Mouse (Mus musculus): Measurements from ENCODE around the gene Ltbp4.

The Ltbp4 gene

DNA sequence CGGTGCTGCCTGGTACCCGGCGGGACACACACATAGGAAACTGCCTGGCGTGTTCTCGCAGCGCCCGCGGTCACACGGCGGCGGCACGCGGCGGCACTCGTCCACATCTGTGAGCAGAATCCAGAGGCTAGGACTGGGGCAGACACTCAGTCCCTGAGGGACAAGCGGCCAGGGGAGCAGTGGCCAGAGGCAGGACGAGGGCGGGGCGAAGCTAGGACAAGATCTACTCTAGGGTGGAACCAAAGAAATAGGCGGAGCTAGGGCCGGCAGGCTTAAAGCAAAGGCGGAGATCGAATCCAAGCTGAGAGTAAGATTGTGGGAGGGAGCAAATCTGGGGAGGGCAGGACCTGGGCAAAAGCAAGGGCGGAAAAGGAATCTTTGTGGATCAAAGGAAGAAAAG, 11.8 kb downstream of the Ltbp4 start:
- DNase-seq, result no peak

DNA sequence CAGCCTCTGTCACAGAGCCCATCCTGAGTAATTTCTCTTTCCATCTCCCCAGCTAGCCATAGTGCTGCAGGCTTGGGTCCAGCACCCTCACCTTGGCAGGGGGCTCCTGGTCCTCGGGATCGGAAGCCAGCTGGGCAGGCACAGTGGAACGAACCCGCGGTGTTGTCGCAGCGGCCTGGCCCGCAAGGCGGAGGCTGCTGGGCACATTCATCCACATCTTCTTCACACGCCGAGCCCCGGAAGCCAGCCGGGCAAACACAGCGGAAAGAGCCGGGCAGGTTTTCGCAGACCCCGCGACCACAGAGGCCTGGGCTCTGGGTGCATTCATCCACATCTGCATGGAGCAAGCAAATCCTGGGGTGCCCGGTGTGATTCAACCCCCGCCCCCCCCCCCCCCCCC, 12.6 kb downstream of the Ltbp4 start:
- DNase-seq, result no peak

DNA sequence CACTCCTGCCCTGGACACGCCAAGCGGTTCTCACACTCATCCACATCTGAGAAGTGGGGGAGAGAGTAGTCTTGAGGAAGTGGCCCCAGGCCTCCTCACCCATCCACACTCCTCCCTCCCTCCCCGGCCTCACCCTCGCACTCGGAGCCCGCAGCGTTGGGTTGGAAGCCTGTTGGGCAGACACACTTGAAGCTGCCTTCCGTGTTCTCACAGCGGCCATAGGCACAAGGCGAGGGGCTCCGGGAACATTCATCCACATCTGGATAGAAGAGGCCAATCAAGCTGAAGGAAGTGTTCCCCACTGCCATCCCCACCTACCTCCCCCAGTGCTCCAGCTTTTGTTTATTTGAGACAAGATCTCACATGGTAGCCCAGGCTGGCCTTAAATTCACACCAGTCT, 13.3 kb downstream of the Ltbp4 start:
- no peak for DNase-seq

DNA sequence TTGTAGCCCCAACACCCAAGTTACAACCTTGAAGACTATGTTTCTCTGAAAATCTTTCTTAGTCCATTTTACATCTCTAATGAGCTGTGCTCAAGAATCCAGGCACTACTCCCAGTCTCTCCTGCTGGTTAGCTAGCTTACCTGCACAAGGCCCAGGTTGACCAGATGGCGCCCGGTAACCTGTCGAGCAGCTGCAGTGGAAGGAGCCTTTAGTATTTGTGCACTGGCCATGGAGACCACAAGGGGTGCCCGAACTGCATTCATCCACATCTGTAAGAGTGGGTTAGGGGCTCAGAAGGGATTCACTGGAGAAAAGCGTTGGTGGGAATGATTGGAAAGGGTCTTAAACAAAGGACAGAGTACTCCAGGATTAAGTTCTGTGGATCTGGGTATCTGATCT, 14.5 kb downstream of the Ltbp4 start:
- DNase-seq, result no peak

DNA sequence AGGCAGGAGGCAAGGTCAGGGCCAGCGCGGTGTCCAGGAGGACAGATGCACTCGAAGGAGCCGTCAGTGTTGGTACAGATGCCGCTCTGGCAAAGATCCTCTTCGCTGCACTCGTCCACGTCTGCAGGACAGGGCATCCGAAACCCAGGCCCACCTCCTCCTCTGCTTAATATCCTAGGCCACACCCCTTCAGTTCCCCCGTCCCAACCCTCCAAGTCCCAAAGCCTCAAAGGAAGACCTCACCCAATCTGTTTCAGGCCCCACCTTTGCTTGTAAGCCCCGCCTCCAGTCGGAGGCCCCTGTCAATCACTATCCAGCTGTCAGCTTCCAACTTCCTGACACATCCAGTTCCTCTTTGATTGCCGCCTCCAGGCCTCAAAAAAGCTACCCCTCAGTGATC, 15.2 kb downstream of the Ltbp4 start:
- no peak for DNase-seq

DNA sequence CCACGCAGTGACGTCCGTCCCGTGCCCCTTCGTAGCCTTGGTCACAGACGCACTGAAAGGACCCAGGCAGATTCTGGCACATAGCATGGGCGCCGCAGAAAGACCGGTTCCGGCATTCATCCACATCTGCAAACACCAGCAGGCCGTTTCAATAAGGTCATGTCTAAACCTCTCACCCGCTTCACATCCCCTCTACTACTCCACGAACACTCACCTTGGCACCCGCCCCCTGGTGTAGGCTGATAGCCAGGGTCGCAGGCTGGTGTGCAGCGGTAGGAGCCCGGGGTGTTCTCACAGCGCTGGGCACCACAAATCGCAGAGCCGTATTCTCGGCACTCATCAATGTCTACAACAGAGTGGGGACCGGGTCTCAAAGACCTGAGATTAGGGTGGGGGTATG, 18.1 kb downstream of the Ltbp4 start:
- no peak for DNase-seq

DNA sequence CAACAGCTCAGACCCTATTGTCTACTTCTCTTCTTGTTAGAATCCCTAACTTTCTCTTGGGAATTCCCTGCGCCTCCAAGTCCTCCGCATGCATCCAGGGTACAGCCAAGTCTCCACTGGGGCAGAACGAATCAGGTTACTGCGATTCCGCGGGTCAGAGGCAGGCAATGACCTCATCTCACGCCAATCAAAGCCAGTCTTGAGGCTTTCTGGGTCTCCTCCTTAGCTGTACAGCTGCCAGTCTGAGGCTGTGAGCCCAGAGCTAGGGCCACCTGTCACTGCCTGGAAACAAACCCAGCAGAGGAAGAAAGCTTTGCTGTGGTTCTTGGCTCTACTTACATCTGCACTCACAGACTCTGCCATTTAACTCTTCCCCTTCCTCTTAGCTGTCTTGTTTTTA, 21.5 kb downstream of the Ltbp4 start:
- DNase-seq, result no peak

DNA sequence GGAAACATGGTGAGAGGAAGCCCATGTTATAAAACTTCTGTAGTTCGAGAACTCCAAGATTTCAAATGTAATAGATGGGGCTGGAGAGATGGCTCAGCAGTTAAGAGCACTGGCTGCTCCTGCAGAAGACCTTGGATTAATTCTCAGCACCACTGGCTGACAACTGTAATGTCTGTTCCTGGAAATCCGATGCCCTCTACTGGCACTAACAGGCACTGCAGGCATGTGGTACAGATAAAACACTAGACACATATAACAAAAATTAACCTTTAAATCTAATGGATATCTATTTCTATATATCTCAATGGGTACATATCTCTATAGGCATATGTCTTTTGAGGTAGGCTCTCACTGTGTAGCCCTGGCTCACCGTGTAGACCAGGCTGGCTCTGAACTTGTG, 23.1 kb downstream of the Ltbp4 start:
- no peak for DNase-seq

DNA sequence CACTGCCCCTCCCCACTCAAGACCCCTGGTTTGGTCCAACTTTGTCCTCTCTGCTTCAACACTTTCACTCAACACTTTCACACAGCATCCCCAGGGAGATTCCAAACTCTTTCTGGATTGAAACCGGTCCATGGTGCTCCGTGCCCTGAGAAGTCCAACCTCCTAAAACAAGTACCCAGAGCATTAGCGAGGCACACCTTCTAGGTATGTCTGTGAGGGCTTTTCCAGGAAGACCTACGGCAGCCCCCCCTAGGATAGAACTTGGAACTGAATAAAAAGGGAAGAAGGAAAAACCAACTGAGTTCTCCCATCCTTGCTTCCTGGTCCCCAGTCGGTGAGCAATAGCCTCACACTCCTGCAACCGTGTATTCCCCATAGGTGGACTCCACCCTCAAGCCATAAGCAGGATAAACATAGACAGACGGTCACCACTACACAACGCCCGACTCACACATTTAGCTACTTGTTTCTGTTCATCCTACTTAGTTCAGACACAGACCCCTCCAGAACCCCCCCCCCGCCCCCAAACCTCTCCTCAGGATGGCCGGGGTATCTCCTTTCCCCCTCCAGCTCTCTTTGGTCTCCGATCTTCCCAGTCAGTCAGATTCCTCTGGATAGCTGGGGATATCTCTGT, 25.7 kb downstream of the Ltbp4 start:
- no peak for DNase-seq

DNA sequence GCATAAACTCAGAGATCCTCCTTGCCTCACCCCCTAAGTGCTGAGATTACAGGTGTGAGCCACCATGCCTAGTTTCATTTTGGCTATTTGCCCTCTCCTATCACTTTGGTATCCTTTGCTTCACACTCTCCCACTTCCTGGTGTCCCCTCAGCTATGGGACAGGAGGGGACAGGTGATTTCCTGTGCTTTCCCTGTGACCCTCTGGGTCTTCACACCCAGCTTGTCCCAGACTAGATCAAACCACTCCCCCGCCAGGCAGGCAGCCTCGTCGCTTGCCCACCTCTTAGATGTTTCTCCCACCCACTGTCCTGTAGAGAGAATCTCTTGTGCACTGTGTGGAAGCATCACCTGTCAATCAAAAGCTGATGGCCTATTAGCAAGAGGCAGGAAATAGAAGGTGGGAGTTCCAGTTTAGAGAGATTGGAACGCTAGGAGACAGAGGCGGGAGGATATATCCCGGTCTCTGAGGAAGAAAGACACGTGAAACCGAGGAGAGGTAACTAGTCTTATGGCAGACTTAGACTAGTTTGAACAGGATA, 26.4 kb downstream of the Ltbp4 start:
- no peak for DNase-seq

DNA sequence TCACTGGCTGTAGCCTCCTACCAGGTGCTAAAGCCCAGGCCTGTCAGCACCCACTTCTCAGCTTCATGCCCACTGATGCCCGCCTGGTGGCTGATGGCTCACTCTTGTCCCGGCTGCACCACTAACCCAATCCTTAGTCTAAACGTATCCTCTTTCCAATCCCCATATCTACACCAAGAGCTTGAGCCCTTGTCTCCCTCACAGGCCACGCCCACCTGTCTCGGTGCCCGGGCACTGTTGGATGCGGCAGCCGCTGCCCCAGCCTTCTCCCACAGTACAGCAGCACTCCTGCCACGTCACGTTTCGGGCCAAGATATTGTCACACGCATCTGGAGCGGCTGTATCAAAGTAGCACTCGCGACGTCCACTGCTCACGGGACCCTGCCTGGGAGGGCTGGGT, 27.2 kb downstream of the Ltbp4 start:
- no peak for DNase-seq

DNA sequence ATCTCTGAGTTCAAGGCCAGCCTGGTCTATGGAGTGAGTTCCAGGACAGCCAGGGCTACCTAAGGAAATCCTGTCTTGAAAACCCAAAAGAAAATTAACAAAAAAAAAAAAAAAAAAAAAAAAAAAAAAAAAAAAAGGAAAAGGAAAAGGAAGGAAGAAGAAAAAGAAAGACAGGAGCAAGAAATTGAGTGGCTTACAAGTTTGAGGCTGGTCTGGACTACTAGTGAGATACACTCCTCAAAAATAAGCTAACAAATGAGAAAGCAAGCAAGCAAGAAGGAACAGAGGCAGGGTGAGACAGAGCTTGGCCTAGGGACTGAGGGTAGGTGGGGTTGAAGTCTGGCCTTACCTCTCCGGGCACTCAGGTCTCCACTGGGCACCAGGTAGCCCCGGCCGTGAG, 27.7 kb downstream of the Ltbp4 start:
- DNase-seq, result no peak

DNA sequence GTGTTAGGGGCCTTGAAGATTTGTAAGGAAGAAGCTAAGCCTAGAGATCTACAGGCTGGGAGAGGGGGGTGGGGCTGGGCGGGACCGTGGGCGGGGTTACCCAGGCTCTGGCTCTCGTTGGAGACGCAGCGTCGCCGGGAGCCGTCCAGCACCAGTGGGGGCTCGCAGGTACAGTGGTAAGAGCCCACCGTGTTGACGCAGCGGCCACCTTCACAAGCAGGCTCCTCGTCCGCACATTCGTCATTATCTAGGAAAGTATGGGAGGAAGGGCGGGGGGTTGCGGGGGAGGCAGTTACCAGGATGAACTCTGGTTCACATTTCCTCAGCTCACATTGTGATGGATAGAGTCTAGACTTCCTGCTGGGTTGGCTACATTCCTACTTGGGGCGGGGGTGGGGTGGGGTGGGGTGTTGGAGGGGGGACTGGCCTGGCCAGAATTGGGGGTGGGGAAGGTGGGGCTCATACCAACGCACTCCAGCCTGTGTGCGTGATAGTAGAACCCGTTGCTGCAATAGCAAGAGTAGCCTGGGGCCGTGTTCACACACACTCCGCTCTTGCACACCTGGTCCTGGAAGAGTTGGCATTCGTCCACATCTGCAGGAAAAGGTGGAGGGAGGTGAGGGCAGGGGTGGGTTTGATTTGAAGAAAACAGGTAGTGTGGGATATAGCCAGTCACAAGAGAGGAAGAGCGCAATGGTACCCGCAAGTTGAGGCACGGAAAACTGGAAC, 28.5 kb downstream of the Ltbp4 start:
- DNase-seq, result no peak

DNA sequence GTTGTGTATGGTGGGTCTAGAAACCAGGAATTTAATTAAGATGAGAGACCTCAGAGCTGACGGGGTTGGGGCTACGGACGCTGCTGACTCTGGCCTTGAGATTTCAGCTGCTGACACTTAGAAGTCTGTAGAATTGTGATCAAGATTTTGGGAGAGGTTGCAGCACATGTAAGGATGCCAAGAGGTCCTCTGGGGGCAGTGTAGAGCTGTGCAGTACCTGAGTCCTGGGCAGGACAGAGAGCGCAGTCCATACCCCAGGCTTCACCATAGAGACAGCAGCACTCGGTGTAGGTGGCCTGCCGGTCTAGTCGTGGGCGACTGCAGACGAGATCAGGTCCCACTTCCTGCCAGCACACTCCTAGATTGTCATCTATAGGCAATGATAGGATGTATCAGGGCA, 29.9 kb downstream of the Ltbp4 start:
- DNase-seq, result no peak

DNA sequence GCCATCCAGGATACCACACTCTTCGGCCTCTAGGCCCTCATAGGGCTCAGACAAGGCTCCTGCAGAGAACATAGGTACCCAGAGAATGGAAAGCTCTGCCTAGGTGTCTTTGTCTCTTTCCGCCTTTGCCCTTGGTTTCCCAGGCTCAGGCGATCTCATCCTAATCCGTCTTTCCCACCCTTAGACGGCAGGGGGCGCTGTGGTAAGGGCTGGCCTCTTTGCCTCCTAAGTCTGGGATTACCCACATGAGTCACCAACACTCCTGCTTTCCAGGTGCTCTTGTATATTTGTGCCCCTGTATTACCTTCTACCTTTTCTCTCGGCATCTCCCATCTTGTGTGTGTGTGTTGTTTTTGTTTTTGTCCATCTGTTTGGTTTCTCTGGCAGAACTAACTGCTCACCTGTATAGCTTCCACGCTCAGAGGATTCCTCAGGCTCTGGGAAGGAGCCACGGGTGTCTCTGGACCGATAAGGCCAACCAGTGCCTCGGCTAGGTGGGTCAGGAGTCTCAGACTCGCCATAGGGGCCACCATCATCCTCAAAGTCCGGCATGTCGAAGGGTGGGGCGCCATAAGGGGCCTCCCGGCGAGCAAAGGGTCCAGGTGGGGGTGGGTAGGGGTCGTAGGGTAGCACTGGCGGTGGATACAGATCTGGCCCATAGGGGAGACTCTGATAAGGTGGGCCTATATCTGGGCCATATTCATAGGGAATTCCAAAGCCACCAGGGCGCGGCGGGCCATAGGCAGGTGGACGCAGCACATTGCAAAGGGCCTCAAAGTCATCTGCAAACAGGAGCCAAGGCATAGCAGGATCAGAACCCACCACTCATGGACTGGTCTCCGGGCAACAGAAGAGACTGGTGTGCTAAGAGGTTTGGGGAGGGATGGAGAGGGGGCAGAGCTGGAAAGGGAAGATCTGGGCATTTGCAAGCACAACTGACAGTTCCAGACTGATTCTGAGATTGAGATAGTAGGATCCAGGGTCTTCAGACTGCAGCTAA, 31.0 kb downstream of the Ltbp4 start:
- no peak for DNase-seq

DNA sequence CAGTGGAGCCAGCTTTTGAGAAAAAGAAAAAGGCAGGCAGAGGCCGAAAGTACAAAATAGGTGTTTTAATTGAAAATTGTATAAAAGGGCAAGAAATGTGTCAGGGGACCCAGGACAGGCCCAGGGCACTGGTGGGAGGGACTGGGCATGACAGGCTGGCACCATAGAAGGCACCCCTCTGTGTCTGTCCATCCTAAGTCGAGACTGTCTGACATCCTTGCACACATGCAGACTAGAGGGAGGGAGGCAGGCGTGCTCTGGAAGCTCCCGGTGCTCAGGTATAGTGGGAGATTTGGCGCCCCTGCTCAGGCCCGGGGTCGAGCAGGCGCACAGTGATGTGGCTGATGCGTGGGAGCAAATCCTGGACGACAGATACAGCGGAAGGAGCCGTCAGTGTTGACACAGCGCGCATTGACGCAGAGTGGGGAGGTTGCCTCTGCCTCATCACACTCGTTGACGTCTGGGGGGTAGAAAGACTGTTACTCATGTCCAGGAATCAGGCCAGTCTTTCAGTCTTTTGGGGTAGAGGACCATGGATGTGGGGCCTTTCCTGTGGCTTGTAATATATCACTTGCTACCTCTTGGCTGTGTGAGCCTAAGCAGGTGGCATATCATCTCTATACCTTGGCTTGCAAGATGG, 32.3 kb downstream of the Ltbp4 start:
- DNase-seq, result no peak

DNA sequence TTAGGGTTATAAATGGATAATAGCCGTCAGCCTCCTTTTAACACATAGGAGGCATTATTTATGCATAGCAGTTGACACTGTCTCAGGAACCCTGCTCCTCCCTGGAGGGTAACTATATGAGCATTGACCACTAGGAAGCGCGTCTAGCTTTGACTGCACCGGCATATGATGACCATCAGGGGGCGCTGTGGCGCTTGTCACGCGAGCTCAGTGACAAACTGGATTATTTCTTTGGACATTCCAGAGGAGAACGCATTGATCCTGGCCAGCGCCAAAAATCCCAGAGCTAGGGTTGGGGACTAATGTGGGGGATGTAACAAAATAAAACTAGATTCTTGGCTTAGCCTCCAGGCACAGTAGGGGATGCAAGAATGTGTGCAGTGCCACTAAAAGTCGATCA, 35.3 kb downstream of the Ltbp4 start:
- peak in 1 of 2 experiments; percentile 54 for DNase-seq

DNA sequence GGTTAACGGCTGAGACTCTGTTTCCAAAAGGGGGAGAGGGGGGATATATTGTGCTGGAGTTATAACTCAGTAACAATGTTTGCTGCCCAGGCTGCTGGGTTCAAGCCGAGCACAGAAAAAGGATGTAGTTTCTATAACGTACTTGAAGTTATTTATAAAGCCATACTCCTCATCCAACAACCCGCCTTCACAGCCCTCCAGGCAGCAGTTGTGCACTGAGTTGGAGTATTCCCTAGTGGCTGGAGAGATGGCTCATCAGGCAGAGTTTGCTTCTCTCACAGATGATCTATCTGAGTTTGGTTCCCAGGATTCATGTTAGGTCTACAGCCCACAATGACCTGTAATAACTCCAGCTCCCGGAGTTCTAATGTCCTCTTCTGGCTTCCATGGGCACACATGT, 36.7 kb downstream of the Ltbp4 start:
- no peak for DNase-seq

DNA sequence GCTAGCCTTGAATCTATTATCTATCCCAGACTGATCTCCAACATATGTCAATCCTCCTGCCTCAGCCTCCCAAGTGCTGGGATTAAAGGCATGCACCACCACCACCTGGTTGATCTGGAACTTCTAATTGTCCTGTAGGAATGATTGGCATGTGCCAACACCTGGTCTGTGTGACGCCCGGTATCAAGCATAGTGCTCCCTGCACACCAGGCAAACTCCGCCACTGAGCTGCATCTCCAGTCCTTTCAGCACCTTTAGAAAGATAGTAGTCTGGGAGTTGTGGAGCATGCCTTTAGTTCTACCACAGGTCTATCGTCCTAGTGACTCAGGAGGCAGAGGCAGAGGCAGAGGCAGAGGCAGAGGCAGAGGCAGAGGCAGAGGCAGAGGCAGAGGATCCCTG, 37.1 kb downstream of the Ltbp4 start:
- no peak for DNase-seq

DNA sequence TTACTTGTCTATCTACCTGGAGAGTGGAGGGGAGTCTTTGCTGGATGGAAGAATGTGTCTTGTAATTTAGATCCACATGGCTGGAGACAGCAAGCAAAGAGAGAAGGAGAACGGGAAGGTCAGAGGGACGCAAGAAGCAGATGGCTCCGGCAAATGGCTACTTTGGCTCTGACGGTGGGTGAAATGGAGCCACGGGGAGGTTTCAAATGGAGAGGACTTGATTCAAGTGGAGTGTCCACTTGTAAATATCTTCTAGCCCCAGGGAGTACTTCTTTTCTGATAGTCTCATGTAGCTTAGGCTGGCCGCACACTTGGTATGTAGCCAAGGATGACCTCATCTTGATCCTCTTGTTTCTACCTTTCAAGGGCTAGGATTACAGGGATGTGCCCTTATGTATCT, 38.7 kb downstream of the Ltbp4 start:
- DNase-seq, result no peak

DNA sequence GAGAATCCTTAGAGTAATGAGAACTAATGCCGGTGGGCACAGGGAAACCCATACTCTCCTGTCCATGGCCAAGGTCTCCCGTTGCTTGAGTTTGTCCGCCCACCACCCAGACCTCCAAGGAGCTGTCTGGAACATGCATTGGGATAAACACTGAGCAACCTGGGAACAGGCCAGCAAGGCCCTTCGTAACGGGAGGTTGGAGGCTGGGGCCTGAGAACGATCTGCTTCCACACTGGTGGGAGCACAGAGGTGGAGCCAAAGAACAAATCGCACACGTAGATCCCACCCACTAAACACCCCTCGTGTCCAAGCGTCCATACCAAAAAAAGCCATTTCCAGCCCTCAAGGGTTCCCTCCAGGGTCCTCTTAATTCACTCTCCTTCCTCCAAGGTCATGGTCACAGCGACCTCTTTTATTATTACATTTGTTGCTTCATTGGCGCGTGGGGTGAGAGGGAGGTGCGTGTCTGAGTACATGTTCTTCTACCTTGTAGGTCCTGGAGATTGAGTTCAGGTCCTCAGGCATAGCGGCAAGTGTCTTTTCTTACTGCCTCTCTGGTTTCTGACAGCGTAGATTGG, 39.4 kb downstream of the Ltbp4 start:
- no peak for DNase-seq

DNA sequence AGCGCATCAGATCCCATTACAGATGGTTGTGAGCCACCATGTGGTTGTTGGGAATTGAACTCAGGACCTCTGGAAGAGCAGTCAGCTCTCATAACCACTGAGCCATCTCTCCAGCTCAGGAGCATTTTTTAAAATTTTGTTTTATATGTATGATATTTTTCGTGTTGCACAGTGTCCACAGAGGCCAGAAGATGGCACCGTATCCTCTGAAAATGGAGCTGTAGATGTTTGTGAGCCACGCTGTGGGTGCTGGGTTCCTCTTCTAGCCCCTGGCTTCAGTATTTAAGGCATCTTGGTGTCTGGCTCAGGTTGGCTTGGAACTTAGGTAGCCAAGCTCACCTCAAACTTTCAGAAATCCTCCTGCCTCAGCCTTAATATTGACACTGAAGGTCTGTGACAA, 41.0 kb downstream of the Ltbp4 start:
- DNase-seq, result no peak

DNA sequence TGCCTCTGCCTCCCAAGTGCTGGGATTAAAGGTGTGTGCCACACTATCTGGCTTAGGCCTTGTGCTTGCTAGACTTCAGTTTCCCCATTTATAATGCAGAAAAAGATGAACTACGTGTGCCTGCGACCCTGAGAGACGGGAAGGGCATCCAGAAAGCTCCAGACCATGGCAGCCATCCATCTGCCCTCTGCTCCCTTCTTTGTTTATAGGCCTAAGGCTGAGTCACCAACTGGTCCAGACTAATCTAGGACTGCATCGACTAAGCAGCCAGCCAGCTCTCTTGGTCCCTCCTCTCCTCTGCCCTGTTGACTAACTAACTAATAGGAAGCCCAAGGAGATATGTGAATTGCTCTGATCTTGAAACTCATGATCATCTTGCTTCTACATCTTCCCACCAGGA, 41.5 kb downstream of the Ltbp4 start:
- no peak for DNase-seq
